Mouse (Mus musculus): Measurements from ENCODE around the gene Cux2. TPM values are rescaled to one million over a fixed set of nuclear protein-coding genes. Genes with fewer than 3 reads are reported as not detected.

The Cux2 gene
- polyA plus RNA-seq, 1 experiment from 2014 or later: 19.9 TPM

DNA sequence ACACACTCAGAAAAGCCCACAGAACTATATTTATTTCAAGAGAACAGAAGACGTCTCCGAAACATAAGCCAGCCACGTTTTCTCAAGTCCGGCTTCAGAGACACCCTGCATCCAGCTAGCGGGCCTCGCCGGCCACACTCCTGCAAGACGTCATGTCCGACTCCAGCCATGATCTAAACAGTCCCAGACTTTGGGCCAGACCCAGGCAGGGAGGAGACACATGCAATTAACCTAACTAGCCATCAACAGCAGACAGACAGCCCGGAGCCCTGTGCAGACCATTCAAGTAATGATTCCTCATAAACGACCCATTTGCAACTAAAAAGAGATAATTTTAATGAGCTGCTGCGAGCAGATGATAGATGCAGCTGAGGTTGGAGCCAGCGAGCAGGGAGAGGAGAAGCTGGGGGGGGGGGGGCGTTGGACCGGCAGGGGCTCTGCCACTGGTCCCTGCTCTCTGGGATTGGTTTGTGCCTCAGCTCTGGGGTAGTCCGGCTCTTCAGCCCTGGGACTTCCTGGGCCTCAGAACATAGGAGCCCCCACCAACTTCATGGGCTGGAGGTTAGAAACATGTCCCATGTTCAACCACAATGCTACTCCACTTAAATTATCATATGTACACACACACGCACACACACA, 121.4 kb downstream of the Cux2 start:
- 24% methylated on average over 17 of the region's 17 CpGs for WGBS
- Histone ChIP-seq H3K27me3 (replicated peaks) (peaks cover 12% of the 10 kb centered on the region; the same call in 1 of the 2 replicates), H3K27ac (replicated peaks) (peak overlapping the region; percentile 23; the same call in 1 of the 2 replicates), H3K9me3 (replicated peaks) (no peaks in the 10 kb centered on the region), H3K4me2 (no peak overlapping the region), H3K36me3 (no peaks in the 10 kb centered on the region), H3K4me1 (peaks cover 62% of the 10 kb centered on the region), H3K4me3 (replicated peaks) (no peak overlapping the region), H3K9ac (replicated peaks) (no peak overlapping the region)
- no peak for ATAC-seq (ENCODE audit: low FRiP score)

DNA sequence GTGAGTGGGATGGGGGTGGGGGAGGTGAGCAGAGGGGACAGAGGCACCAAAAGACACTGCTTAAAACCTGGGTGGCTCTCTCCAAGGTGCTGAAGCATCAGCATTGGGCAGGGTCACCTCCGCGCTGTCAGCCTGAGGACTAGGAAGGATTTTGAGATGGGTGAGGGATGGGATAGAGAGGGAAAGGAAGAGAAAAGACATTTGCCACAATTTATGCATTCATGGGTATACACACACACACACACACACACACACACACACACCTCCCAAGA, 123.4 kb downstream of the Cux2 start:
- H3K9ac ChIP-seq (replicated peaks): no peak overlapping the region
- no peak for ATAC-seq (ENCODE audit: low FRiP score)
- H3K27ac ChIP-seq (replicated peaks): no peak overlapping the region
- peaks cover 15% of the 10 kb centered on the region; the same call in 1 of the 2 replicates for H3K27me3 ChIP-seq (replicated peaks)
- WGBS: 41% methylated on average over 2 of the region's 2 CpGs
- no peak overlapping the region for H3K4me3 ChIP-seq (replicated peaks)
- no peaks in the 10 kb centered on the region for H3K9me3 ChIP-seq (replicated peaks)
- H3K36me3 ChIP-seq: no peaks in the 10 kb centered on the region
- 0 out of 2 replicates have a peak overlapping the region, but pooled peaks have one; percentile 49 for H3K4me2 ChIP-seq
- H3K4me1 ChIP-seq: peaks cover 57% of the 10 kb centered on the region

DNA sequence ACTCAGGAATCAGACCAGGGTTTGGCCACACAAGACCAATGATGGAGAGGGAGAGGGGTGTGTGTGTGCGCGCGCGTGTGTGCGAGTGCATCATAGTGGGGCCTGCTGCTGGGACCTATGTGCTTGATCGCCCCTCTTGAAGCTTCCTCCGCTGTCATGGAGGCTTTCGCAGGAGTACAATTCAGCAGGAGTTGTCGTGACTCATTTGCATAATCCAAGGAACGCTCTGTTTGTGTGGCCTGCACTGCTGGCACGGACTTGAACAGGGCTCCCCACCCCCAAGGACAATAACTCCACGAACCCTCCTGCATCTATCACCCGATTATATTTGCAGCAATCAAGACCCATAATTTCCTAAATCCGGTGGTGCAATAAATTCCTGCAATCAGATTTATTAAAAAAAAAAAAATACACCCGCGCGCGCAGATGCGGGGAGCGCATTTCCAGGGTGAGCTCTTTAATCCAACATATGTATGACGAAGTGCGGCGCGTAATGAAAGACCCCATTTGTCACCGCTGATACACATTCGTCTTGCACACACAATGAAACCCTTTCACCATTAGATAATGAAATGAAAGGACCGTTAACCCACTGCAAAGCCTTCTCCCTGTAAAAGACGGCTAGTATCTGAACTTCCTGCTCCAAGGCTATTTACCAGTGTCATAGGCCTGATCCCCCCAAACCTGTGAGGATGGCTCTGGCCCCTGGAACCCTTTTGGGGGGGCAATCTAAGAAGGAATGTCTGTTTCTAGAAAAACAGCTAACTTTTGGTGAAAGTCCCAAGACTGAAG, 124.0 kb downstream of the Cux2 start:
- Histone ChIP-seq H3K4me1 (peaks cover 57% of the 10 kb centered on the region), H3K9me3 (replicated peaks) (no peaks in the 10 kb centered on the region), H3K27ac (replicated peaks) (peak overlapping the region; percentile 66; the same call in 1 of the 2 replicates), H3K4me3 (replicated peaks) (0 out of 2 replicates have a peak overlapping the region, but pooled peaks have one; percentile 9), H3K9ac (replicated peaks) (no peak overlapping the region), H3K36me3 (no peaks in the 10 kb centered on the region), H3K27me3 (replicated peaks) (peaks cover 15% of the 10 kb centered on the region; the same call in 1 of the 2 replicates), H3K4me2 (peak overlapping the region; percentile 49)
- peak; percentile 14; the same call in 1 of the 2 replicates for ATAC-seq (ENCODE audit: low FRiP score)
- WGBS: 11% methylated on average over 28 of the region's 28 CpGs

DNA sequence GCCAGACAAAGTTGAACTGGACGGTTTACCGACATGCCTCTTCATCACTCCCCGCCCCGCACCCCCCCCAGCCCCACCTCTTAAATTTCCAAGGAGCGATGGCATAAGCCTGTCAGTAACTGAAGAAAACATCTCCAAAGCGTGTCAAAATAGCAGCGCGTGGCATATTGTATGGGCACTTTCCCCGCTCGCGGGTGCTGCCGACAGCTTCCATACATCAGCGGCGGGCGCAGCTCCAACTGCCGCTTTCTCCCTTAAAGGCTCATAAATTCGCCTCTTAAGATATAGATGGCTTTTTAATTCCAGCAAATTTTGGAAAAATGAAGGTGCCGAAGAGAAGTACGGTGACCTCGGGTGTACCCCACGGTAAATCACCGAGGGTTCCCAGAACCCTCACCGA, 124.6 kb downstream of the Cux2 start:
- Histone ChIP-seq H3K4me2 (peak overlapping the region; percentile 49), H3K4me1 (peaks cover 52% of the 10 kb centered on the region), H3K9ac (replicated peaks) (no peak overlapping the region), H3K27me3 (replicated peaks) (peaks cover 15% of the 10 kb centered on the region; the same call in 1 of the 2 replicates), H3K9me3 (replicated peaks) (no peaks in the 10 kb centered on the region), H3K4me3 (replicated peaks) (0 out of 2 replicates have a peak overlapping the region, but pooled peaks have one; percentile 9), H3K27ac (replicated peaks) (peak overlapping the region; percentile 66; the same call in 1 of the 2 replicates), H3K36me3 (no peaks in the 10 kb centered on the region)
- WGBS: 7% methylated on average over 23 of the region's 23 CpGs
- no peak for ATAC-seq (ENCODE audit: low FRiP score)

DNA sequence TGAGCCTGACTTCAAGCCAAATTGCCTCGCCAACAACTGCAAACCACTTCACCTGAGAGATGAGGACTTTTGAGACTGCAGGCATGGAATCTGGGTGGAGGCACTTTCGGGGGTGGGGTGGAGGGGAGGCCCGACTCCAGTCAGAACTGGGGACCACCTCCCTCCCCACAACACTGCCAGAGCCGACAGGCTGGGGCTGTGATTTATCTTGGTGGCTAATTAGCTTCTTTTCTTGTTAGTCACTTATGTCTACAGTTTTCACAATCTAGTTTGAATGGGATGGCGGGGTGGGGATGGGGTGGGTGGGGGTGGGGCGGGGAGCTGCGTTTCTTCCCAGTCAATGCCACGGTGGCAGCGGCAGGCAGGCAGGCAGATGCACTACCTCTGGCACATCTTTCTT, 125.5 kb downstream of the Cux2 start:
- no peaks in the 10 kb centered on the region for H3K9me3 ChIP-seq (replicated peaks)
- no peaks in the 10 kb centered on the region for H3K36me3 ChIP-seq
- ATAC-seq (ENCODE audit: low FRiP score): no peak
- H3K9ac ChIP-seq (replicated peaks): no peak overlapping the region
- H3K4me3 ChIP-seq (replicated peaks): no peak overlapping the region
- 9% methylated on average over 9 of the region's 9 CpGs for WGBS
- peaks cover 15% of the 10 kb centered on the region; the same call in 1 of the 2 replicates for H3K27me3 ChIP-seq (replicated peaks)
- peaks cover 56% of the 10 kb centered on the region for H3K4me1 ChIP-seq
- H3K4me2 ChIP-seq: no peak overlapping the region
- H3K27ac ChIP-seq (replicated peaks): no peak overlapping the region

DNA sequence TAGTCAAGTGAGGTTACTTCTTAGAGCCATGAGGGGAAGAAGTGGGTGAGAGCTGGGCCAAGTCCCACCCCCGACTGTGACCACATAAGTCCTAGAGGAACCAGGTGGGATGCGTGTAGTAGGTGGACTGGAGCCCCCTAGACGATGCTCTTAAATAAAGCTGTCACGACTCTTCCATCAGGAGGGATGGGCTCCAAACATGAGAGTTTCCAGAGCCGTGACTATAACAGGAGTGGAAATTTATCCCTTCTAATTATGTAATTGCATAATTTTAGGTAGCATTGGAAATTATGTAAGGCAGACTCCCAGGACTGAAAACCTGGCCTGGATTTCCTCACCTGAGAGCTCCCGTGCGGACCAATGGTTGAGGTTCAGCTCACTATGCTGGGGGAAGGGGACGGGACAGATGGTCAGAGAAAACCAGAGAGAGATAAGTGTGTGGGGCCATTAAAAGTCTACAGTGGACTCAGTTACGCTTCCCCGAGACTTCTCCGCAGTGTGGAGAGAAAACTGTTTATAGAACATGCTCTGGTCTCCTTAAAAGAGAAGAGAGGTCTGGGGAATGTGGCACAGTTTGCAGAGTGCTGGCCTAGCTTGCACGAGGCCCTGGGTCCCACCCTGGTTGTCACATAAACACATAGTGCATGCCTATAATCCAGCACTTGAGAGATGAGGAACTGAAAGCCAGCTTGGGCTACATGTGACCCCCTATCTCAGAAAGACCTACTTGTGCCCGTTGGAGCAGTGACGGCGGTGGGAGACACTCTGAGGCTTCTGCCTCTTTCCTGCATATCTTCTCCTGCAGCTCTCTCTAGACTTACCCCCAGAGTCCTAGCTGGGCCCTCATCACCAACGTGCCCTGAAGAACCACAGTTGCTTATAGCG, 126.7 kb downstream of the Cux2 start:
- no peak overlapping the region for H3K4me3 ChIP-seq (replicated peaks)
- no peak overlapping the region for H3K27ac ChIP-seq (replicated peaks)
- no peaks in the 10 kb centered on the region for H3K36me3 ChIP-seq
- H3K4me2 ChIP-seq: no peak overlapping the region
- no peak for ATAC-seq (ENCODE audit: low FRiP score)
- H3K9me3 ChIP-seq (replicated peaks): no peaks in the 10 kb centered on the region
- 82% methylated on average over 17 of the region's 17 CpGs for WGBS
- H3K4me1 ChIP-seq: peaks cover 50% of the 10 kb centered on the region
- H3K27me3 ChIP-seq (replicated peaks): peaks cover 15% of the 10 kb centered on the region; the same call in 1 of the 2 replicates
- no peak overlapping the region for H3K9ac ChIP-seq (replicated peaks)

DNA sequence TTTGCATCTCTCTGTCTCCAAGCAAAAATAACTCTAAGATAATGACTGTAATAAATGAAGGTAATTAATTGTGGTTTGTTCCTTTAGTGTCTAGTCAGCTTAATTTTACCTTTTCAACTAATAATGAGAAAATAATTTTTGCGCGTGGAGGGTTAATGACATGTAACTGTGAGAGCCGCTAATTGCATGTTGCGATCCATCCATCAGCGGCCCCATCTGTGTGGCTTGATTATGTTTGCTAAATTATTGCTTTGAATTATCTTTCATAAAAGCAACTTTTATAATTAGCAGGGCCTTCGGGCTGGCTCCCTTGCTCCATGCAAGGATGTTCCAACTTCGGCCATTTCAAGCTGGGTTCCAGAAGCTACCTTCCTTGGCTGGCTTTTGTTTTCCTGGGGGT, 130.7 kb downstream of the Cux2 start:
- H3K27me3 ChIP-seq (replicated peaks): peaks cover 11% of the 10 kb centered on the region; the same call in 1 of the 2 replicates
- 33% methylated on average over 7 of the region's 7 CpGs for WGBS
- no peaks in the 10 kb centered on the region for H3K9me3 ChIP-seq (replicated peaks)
- ATAC-seq (ENCODE audit: low FRiP score): no peak
- peaks cover 15% of the 10 kb centered on the region for H3K4me1 ChIP-seq
- H3K36me3 ChIP-seq: no peaks in the 10 kb centered on the region
- no peak overlapping the region for H3K9ac ChIP-seq (replicated peaks)
- no peak overlapping the region for H3K4me3 ChIP-seq (replicated peaks)
- no peak overlapping the region for H3K4me2 ChIP-seq
- no peak overlapping the region for H3K27ac ChIP-seq (replicated peaks)

DNA sequence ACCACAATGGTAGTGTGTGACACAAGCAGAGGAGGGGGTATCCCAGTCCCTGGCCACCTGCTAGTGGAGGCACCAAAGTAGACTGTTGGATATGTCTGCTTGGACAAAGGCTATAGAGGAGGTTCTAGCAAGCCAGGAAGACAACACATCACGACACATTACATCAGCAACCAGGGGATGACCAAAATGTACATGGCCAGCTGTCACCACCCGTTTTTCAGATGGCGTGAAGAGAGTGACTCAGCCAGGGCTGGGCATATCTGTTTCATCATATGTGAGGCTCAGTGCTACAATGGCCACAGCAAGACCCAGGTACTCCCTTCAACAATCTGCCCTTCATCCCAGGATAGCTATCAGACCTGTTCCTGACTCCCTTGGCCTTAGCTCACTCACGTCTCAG, 133.1 kb downstream of the Cux2 start:
- peaks cover 6% of the 10 kb centered on the region; the same call in 1 of the 2 replicates for H3K27me3 ChIP-seq (replicated peaks)
- ATAC-seq (ENCODE audit: low FRiP score): no peak
- H3K27ac ChIP-seq (replicated peaks): no peak overlapping the region
- H3K4me2 ChIP-seq: no peak overlapping the region
- H3K9me3 ChIP-seq (replicated peaks): no peaks in the 10 kb centered on the region
- no peak overlapping the region for H3K4me3 ChIP-seq (replicated peaks)
- 87% methylated on average over 4 of the region's 4 CpGs for WGBS
- H3K4me1 ChIP-seq: peaks cover 19% of the 10 kb centered on the region; the same call in 1 of the 2 replicates
- H3K36me3 ChIP-seq: no peaks in the 10 kb centered on the region
- no peak overlapping the region for H3K9ac ChIP-seq (replicated peaks)

DNA sequence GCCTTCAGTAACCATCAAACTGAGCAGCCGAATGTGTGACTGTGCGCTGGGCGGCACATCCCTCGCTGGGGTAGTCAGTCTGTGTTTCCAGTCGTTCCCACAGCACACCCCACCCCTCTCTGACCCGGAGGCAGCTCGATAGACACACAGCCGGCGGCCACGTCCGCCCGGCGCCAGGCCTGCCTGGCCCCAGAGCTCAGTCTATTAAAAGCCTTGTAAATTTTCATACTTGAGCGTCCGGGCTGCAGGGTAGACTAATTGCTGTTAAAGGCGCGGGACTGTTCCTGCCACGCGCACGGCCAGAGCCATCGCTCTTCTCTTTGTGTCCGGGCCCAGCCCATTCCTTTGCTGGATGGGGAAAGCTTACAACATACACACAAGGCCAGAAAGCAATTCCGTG, 135.9 kb downstream of the Cux2 start:
- no peak overlapping the region for H3K9ac ChIP-seq (replicated peaks)

DNA sequence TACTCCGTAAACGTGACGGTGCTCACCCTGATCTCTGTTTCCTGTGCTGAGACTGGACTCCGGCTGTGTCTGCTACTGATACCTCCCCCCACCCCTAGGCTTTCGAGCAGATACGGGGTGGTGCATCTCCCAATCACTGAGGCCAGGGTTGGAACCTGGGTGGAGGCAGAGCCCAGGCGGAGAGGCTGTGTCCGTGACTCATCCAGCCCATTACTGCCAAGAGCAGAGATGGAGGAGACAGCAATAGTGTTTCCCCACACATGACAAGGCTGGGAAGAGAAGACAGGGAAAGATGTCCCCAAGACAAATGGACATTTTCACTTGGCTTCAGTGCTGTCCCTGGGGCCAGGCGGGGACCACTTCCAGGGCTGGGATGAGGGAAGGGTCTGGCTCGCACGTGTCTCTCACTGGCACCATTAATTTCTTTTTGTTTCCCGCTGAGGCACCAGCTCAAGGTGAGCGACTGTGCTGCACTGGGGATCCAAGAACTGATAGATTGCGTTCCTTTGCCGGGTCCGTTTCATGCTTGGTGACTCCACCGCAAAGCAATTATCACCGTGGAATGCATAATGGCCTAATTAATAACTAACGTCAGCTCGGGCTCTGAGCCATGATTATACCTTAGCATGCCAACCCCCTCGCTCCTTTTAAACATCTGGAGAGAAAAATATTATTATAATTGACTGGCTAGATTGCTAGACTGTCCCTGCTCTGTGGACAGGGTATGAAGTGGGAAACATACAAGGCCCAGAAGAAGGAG, 140.5 kb downstream of the Cux2 start:
- no peaks in the 10 kb centered on the region for H3K9me3 ChIP-seq (replicated peaks)
- H3K4me2 ChIP-seq: no peak overlapping the region
- ATAC-seq (ENCODE audit: low FRiP score): 0 out of 2 replicates have a peak, but pooled peaks have one; percentile 30
- 51% methylated on average over 21 of the region's 21 CpGs for WGBS
- no peaks in the 10 kb centered on the region for H3K36me3 ChIP-seq
- peaks cover 6% of the 10 kb centered on the region; the same call in 1 of the 2 replicates for H3K27me3 ChIP-seq (replicated peaks)
- no peak overlapping the region for H3K4me3 ChIP-seq (replicated peaks)
- peaks cover 9% of the 10 kb centered on the region; the same call in 1 of the 2 replicates for H3K4me1 ChIP-seq
- no peak overlapping the region for H3K9ac ChIP-seq (replicated peaks)
- H3K27ac ChIP-seq (replicated peaks): 0 out of 2 replicates have a peak overlapping the region, but pooled peaks have one; percentile 11

More for the DNA sequence above, 135.9 kb downstream of the Cux2 start:
- no peak overlapping the region for H3K4me2 ChIP-seq
- H3K9me3 ChIP-seq (replicated peaks): no peaks in the 10 kb centered on the region
- no peak; the same call in 1 of the 2 replicates for ATAC-seq (ENCODE audit: low FRiP score)
- WGBS: 24% methylated on average over 23 of the region's 23 CpGs
- peaks cover 6% of the 10 kb centered on the region; the same call in 1 of the 2 replicates for H3K27me3 ChIP-seq (replicated peaks)
- H3K4me1 ChIP-seq: peaks cover 14% of the 10 kb centered on the region; the same call in 1 of the 2 replicates
- H3K36me3 ChIP-seq: no peaks in the 10 kb centered on the region
- peak overlapping the region; percentile 56; the same call in 1 of the 2 replicates for H3K27ac ChIP-seq (replicated peaks)
- no peak overlapping the region for H3K4me3 ChIP-seq (replicated peaks)
